Mouse (Mus musculus) embryonic facial prominence, embryonic 14.5 days (tissue): ENCODE results near the gene Ect2l. TPM values are rescaled to one million over a fixed set of nuclear protein-coding genes. Genes with fewer than 3 reads are reported as not detected.

ENCODE experiments used
- ATAC-seq: fragments of 200-750 bp; cut with Nextera tagmentation; 2 replicates; pipeline ENCODE4 v1.8.0; 2017; ENCODE audit warnings: low read depth, moderate number of reproducible peaks, moderate TSS enrichment
- DNase-seq: peaks from one replicate; pipeline ENCODE4 v3.0.0-alpha.2; 2015; ENCODE audit warnings: low spot score
- H3K27ac ChIP-seq: fragments of 300-500 bp; sonication (generic); replicated peaks from 2 replicates; pipeline ENCODE4 v1.5.1; 2014; ENCODE audit warnings: low read depth, mild to moderate bottlenecking, low read length, moderate library complexity
- H3K27me3 ChIP-seq: fragments of 300-500 bp; sonication (generic); replicated peaks from 2 replicates; pipeline ENCODE4 v1.6.1; 2014; ENCODE audit warnings: low read length; ENCODE audit not compliant: control insufficient read depth, insufficient read depth
- H3K36me3 ChIP-seq: fragments of 300-500 bp; sonication (generic); 2 replicates; pipeline ENCODE4 v1.6.1; 2014; ENCODE audit warnings: low read length, mixed read lengths; ENCODE audit not compliant: control insufficient read depth, insufficient read depth
- H3K4me1 ChIP-seq: fragments of 300-500 bp; sonication (generic); 2 replicates; pipeline ENCODE4 v1.6.1; 2014; ENCODE audit warnings: antibody characterized with exemption, low read length; ENCODE audit not compliant: control insufficient read depth, insufficient read depth
- H3K4me2 ChIP-seq: fragments of 300-500 bp; sonication (generic); 2 replicates; pipeline ENCODE4 v1.6.1; 2014; ENCODE audit warnings: low read depth, mild to moderate bottlenecking, low read length, moderate library complexity, mixed read lengths
- H3K4me3 ChIP-seq: fragments of 300-500 bp; sonication (generic); 2 replicates; pipeline ENCODE4 v1.5.1; 2014; ENCODE audit warnings: low read depth, mild to moderate bottlenecking, low read length
- H3K9ac ChIP-seq: fragments of 300-500 bp; sonication (generic); 2 replicates; pipeline ENCODE4 v1.6.1; 2014; ENCODE audit warnings: low read depth, mild to moderate bottlenecking, low read length, moderate library complexity, mixed read lengths
- H3K9me3 ChIP-seq: fragments of 300-500 bp; sonication (generic); 2 replicates; pipeline ENCODE4 v1.6.1; 2016; ENCODE audit warnings: low read length; ENCODE audit not compliant: control insufficient read depth
- WGBS: fragments of 180-500 bp; shearing (Covaris S2); extraction: QIAGEN DNeasy Blood & Tissue Kit; methylation state at CpG from one replicate; pipeline ENCODE4 v1.1.7; 2014; 5-methylcytosine and 5-hydroxymethylcytosine counted together
- polyA plus RNA-seq: library from polyadenylated mRNA; unstranded; fragments of >200 nt; fragmentation: Nextera tagmentation; extraction: Ambion mirVana; gene quantifications from 2 replicates; pipeline ENCODE4 v1.2.1, GENCODE M21; 2014

Ect2l gene
- polyA plus RNA-seq, 1 experiment from 2014 or later, result 0.81 TPM

- Histone ChIP-seq H3K9ac (no peak overlapping the region), H3K27me3 (no peaks in the 10 kb centered on the region), H3K36me3 (peaks cover 40% of the 10 kb centered on the region), H3K4me1 (no peaks in the 10 kb centered on the region), H3K27ac (no peak overlapping the region), H3K4me2 (no peak overlapping the region), H3K9me3 (peaks cover 12% of the 10 kb centered on the region; the same call in 1 of the 2 replicates), H3K4me3 (no peak overlapping the region)
- ATAC-seq (no peak), DNase-seq (no peak)
These were observed 120.0 kb downstream of the Ect2l start for GRCm38 (mm10) chr10:18090691-18091090.

GRCm38 (mm10) chr10:18082772-18083171 lies 127.9 kb downstream of the Ect2l start:
- no peak for ATAC-seq
- Histone ChIP-seq H3K27ac (no peak overlapping the region), H3K27me3 (no peaks in the 10 kb centered on the region), H3K9ac (no peak overlapping the region), H3K9me3 (peaks cover 15% of the 10 kb centered on the region; the same call in 1 of the 2 replicates), H3K4me3 (no peak overlapping the region), H3K4me1 (no peaks in the 10 kb centered on the region), H3K4me2 (no peak overlapping the region), H3K36me3 (0 out of 2 replicates have a peak, but pooled peaks cover 3% of the 10 kb centered on the region)
- DNase-seq, result no peak
- 96% methylated on average over 6 of the region's 6 CpGs for WGBS

DNA sequence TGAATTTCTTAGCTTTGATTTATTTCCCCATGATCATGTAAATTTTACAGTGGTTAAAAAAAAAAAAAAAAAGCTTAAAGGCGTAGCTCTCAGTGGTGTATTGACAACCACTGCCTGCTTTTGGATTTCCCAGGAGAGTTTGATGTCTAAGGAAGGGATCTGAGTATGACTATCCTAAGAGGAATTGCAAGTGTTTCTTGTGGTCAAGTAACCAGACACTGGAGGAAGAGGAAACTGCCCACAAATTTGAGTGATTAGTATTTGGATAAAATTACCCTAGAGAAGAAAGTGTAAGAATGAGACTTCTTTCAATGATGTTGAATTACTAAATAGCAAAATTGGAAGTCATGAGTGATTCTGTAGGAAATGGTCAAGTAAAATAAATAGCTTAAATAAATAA lies 129.2 kb downstream of the Ect2l start:
- no peak overlapping the region for H3K27ac ChIP-seq
- 77% methylated on average over 1 of the region's 1 CpGs for WGBS
- no peaks in the 10 kb centered on the region for H3K27me3 ChIP-seq
- no peak for DNase-seq
- no peak for ATAC-seq
- no peak overlapping the region for H3K9ac ChIP-seq
- no peak overlapping the region for H3K4me2 ChIP-seq
- no peak overlapping the region for H3K4me3 ChIP-seq
- no peaks in the 10 kb centered on the region for H3K4me1 ChIP-seq
- 0 out of 2 replicates have a peak, but pooled peaks cover 6% of the 10 kb centered on the region for H3K36me3 ChIP-seq
- peaks cover 9% of the 10 kb centered on the region; the same call in 1 of the 2 replicates for H3K9me3 ChIP-seq

Other genes starting within 250 kb of the Ect2l start
- 143 and 152 TPM in 2 replicates for gene Abracl, start 187.6 kb downstream of the Ect2l start, polyA plus RNA-seq
- 20.5 and 21.7 TPM in 2 replicates for gene Reps1, start 155.0 kb downstream of the Ect2l start, polyA plus RNA-seq
- 11.5 and 14.5 TPM in 2 replicates for gene Ccdc28a, start 24.1 kb upstream of the Ect2l start, polyA plus RNA-seq
- gene Nhsl1, start 108.1 kb upstream of the Ect2l start, polyA plus RNA-seq, result 12.9 and 14.9 TPM in 2 replicates